Mouse (Mus musculus): ENCODE results near the gene Mms19. TPM values are rescaled to one million over a fixed set of nuclear protein-coding genes. Genes with fewer than 3 reads are reported as not detected.
A peak's percentile ranks its signal among the peaks of the same experiment; 100 is the strongest.
"Not testable (repeated sequence)": the region's sequence is repeated elsewhere in the genome, so short reads cannot be mapped to it uniquely, and the experiment has no call there.

Gene Mms19
- polyA plus RNA-seq, 1 experiment: 9.6 TPM

DNA sequence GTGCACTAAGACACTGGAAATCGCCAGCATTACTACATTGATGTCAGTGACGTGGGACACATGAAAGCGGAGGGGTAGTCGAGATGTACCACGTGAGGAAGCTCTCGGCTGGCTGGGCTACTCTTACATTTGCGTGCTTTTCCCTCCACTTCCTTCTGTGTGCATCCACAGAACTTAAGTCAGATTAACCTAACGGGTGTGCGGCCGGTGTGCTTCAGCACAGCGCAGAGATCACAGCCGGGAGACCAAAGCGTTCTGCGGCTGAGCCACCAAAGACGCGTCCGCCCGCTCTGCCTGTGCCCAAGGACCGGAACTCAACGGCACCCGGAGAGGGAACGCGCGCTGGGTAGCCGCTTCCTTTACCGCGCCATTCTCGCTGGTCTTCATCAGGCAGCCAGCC is 48.3 kb downstream of the Mms19 start:
- Histone ChIP-seq H3K4me1 (ENCODE audit: control insufficient read depth, insufficient read depth, insufficient read length, low read length) (peaks cover 4% of the 10 kb centered on the region; the same call in 1 of the 2 replicates), H3K27ac (replicated peaks; ENCODE audit: low read depth, low read length) (no peak overlapping the region), H3K4me3 (ENCODE audit: insufficient read depth, low read depth, low read length) (peak overlapping the region; percentile 84)

DNA sequence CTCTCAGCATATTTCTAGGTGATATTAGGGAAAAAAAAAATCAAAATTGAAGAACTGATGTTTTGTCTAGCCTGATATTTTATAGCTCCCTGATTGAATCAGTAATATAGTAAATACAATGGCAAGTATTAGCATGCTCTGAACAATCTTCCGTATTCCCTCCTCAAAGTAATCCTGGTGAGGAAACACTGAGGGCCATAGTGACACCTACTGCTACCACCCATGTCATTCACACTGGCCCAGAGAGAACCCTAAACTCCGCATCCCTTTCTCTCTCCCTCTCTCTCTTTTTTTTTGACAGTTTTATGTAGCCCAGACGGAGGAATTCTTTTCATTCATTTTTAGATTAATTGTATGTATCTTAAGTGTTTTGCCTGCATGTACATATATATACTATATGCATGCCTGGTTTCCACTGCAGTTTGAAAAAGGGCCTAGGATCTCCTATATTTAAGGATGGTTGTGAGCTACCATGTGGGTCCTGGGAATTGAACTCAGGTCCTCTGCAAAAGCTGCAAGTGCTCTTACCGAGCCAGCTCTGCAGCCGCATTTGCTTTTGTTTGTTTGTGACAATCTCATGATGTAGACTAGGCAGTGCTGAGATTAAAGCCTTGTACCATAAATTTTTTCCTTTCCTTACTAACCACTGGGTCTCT is 60.4 kb downstream of the Mms19 start:
- Histone ChIP-seq H3K4me3 (ENCODE audit: insufficient read depth, low read depth, low read length) (no peak overlapping the region), H3K4me1 (ENCODE audit: control insufficient read depth, insufficient read depth, insufficient read length, low read length) (no peaks in the 10 kb centered on the region), H3K27ac (replicated peaks; ENCODE audit: low read depth, low read length) (no peak overlapping the region)

DNA sequence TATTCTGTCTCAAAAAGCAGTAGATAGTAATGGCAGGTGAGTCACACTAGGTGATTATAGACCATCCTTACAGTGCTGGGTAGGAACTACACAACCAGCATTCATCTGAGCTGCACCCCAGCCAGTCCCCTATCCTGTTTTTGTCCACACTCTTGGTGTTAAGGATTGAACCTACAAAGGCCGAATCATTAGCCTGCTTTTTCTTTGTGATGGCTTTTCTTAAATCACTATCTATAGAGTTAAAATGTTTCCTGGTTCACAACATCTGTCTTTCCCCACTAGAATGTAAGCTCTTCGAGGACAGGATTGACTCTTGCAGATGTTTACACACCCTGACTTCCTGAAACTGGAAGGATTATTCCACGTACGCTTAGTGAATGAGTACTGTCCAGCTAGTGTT is 61.5 kb downstream of the Mms19 start:
- H3K27ac ChIP-seq (replicated peaks; ENCODE audit: low read depth, low read length): no peak overlapping the region
- H3K4me3 ChIP-seq (ENCODE audit: insufficient read depth, low read depth, low read length): no peak overlapping the region

DNA sequence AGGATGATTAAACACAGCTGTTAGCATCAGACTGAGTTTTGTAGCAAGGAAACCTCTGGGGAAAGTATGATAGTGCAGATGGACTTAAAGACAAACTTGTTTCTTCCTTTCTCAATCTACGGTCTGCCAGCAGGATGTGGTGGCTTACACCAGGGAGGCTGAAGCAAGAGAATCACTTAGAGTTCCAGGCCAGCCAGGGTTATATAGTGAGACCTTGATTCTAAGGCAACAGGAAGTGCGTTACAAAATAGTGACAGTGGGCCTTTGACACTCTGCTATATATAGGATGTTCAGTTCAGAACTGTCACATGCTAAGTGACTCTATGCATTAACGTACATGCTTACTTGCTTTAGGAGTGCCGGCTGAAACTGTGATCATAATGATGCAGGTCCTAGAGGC is 64.1 kb downstream of the Mms19 start:
- peaks cover 4% of the 10 kb centered on the region; the same call in 1 of the 2 replicates for H3K4me1 ChIP-seq (ENCODE audit: control insufficient read depth, insufficient read depth, insufficient read length, low read length)
- H3K4me3 ChIP-seq (ENCODE audit: insufficient read depth, low read depth, low read length): no peak overlapping the region
- H3K27ac ChIP-seq (replicated peaks; ENCODE audit: low read depth, low read length): no peak overlapping the region

More for the DNA sequence above, 61.5 kb downstream of the Mms19 start:
- H3K4me1 ChIP-seq (ENCODE audit: control insufficient read depth, insufficient read depth, insufficient read length, low read length): no peaks in the 10 kb centered on the region

DNA sequence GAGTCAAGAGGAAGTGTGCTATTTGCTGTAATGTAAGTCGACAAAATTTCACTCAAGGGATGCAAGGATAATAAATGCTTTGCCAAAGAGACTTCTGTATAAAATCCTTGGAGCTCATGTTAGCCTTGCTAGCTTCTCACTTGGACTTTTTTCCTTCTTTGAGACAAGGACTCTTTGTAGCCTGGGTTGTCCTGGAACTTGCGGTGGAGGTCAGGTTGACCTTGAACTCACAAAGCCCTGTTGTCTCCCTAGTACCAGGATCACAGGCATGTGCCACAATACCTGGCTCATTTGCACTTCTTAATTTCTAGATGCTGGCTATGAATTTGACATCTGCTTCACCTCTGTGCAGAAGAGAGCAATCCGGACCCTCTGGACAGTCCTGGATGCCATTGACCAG is 65.7 kb downstream of the Mms19 start:
- no peak overlapping the region for H3K27ac ChIP-seq (replicated peaks; ENCODE audit: low read depth, low read length)
- H3K4me1 ChIP-seq (ENCODE audit: control insufficient read depth, insufficient read depth, insufficient read length, low read length): peaks cover 4% of the 10 kb centered on the region; the same call in 1 of the 2 replicates
- H3K4me3 ChIP-seq (ENCODE audit: insufficient read depth, low read depth, low read length): no peak overlapping the region

DNA sequence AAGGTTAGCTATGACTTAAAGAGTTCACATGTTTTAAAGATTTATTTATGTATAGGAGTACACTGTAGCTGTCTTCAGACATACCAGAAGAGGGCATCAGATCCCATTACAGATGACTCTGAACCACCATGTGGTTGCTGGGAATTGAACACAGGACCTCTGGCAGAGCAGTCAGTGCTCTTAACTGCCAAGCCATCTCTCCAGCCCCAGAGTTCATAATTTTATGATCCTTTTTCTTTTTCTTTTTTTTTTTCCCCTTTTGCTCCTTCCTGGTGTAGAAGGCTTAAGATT is 66.4 kb downstream of the Mms19 start:
- H3K4me1 ChIP-seq (ENCODE audit: control insufficient read depth, insufficient read depth, insufficient read length, low read length); H3K27ac ChIP-seq (replicated peaks; ENCODE audit: low read depth, low read length); H3K4me3 ChIP-seq (ENCODE audit: insufficient read depth, low read depth, low read length): not testable (repeated sequence)

DNA sequence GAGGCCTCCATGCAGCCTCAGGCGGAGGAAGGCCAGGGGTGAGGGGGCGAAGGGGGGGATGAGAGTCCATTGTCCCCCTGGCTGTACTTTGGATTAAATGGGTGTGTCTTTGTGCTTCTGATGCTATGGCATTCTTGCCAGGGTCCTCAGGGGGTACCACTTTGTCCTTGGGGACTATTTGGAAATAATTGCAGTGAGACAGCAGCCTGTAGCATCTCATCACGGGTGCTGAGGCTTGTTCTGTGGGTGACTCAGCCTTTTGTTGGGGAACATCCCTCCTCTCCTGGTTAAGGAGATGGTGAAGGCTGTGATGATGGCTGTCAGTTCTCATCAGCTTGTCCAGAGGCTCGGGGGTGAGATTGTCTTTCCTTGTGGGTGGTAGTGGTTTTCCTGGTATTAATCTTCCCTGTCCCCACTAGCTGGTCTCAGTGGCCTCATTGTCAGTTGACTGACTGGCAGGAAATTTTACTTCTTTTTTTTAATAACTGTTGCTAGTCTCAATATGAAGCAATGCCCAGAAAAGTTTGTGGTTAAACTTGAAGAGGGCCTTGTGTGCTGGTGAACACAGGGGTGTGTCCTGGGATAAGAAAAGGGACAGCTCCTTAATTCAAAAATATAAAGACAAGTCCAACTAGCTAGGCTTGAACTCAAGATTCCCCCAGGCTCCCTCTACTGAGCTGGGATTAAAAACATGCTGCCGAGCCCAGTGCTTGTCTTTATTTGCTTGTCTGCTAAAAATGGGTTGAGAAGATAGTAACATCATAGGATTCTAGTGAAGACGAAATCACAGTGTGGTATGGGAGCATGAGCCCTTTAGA is 67.0 kb downstream of the Mms19 start:
- peaks cover 4% of the 10 kb centered on the region; the same call in 1 of the 2 replicates for H3K4me1 ChIP-seq (ENCODE audit: control insufficient read depth, insufficient read depth, insufficient read length, low read length)
- H3K4me3 ChIP-seq (ENCODE audit: insufficient read depth, low read depth, low read length): peak overlapping the region; percentile 97
- H3K27ac ChIP-seq (replicated peaks; ENCODE audit: low read depth, low read length): no peak overlapping the region

DNA sequence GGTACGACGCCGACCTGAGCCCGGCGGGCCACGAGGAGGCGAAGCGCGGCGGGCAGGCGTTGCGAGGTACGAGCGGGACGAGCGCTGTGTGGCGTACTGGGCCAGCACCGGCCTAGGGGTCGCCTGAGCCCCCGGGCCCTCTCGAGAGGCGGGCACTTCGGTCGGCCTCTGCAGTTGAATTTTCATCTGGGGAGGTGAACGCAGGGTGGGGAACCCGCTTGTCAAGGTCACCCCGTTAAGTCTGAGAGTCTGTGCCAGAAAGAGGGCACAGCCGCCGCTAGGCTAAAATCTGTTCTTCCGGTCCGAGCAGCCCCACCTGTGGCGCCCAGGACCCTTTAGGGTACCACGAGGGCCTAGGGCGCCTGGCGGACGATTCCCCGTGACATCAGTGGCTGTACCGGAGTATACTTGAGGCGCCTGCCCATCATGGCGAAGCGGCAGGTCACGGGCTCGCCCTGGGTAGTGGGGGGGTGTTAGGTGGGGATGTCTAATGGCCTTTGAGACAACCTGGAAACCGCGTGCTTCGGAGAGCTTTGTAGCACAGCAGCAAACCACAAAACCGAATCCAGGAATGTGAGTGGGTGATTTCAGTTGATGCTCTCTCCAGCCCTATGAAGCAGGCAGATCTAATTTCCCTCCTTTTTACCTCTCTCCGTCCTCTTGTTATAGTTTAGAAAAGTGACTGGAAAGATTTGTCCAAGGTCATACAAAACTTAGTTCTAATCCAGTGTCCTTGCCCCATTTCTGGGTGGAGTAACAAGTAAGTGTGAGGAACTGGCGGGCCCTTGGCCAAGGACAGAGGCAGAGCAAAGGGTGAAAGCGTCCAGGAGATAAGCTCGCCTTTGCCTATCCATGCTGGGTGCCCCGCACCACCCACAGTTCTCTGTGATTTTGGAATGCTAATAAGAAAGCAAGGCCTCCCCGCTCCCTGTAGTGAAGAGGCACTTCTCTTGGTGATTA is 68.6 kb downstream of the Mms19 start:
- peak overlapping the region; percentile 97 for H3K4me3 ChIP-seq (ENCODE audit: insufficient read depth, low read depth, low read length)
- H3K27ac ChIP-seq (replicated peaks; ENCODE audit: low read depth, low read length): peak overlapping the region; percentile 94
- peaks cover 4% of the 10 kb centered on the region; the same call in 1 of the 2 replicates for H3K4me1 ChIP-seq (ENCODE audit: control insufficient read depth, insufficient read depth, insufficient read length, low read length)

DNA sequence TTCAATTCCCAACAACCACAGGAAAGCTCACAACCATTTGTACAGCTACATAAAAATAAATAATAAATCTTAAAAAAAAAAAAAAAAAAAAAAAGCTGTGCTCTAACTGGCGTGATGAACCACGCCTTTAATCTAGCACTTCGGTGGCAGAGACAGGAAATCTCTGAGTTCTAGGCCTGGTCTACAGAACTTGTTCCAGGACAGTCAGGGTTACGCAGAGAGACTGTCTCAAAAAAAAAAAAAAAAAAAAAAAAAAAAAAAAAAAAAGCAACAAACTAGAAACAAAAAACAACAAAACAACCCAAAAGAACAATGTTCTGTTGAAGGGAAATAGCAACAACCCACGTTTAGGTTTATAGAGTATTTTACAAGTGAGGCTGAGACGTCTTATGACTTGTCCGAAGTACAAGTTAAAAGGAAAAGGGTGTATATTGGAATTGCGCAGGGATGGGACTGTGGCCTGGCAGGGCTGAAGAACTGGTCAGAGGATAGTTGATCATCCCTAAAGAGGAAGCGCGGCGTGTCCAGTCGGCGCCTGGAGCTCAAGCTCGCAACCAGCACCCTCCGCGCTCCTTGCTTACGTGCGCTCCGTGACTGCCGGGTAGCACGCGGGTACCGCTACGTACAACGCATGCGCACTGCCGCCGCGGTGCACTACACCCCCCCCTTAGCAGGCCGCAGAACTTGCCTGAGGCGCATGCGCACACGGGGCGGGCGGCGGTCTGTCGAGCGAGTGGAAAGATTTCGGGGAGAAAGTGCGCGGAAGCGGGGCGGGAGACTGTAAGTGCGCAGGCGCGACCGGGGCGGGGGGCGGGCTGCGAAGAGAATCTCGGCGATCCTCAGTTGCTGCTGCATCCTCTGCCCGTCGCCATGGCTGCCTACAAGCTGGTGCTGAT is 69.5 kb downstream of the Mms19 start, which contains the start of gene Pgam1:
Gene Pgam1, plus strand, starts transcription at position 746 of the 896 bp plus-strand sequence.
- peaks cover 4% of the 10 kb centered on the region; the same call in 1 of the 2 replicates for H3K4me1 ChIP-seq (ENCODE audit: control insufficient read depth, insufficient read depth, insufficient read length, low read length)
- peak within 1 kb of the TSS; percentile 94 for H3K27ac ChIP-seq (replicated peaks; ENCODE audit: low read depth, low read length)
- H3K4me3 ChIP-seq (ENCODE audit: insufficient read depth, low read depth, low read length): peak within 1 kb of the TSS; percentile 97

DNA sequence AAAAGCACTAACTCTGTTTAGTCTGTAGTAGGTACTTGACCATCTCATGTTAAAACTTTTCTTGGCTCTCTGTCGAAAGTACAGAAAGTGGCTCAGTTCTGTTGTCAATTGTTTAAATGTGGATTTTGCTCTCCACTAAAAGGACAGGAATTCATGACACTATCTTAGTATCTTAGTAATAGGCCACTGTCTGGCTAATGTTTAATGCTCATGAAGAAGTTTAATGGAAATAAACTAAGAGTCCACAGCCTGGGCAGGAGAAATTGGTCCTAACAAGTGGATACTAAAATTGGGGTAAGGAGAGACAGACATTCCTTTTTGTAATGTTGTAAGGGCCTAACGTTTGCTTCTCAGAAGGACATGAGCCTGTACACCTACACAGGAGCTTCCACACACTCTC is 70.6 kb downstream of the Mms19 start:
- Histone ChIP-seq H3K27ac (replicated peaks; ENCODE audit: low read depth, low read length) (no peak overlapping the region), H3K4me1 (ENCODE audit: control insufficient read depth, insufficient read depth, insufficient read length, low read length) (peaks cover 4% of the 10 kb centered on the region; the same call in 1 of the 2 replicates), H3K4me3 (ENCODE audit: insufficient read depth, low read depth, low read length) (no peak overlapping the region)

DNA sequence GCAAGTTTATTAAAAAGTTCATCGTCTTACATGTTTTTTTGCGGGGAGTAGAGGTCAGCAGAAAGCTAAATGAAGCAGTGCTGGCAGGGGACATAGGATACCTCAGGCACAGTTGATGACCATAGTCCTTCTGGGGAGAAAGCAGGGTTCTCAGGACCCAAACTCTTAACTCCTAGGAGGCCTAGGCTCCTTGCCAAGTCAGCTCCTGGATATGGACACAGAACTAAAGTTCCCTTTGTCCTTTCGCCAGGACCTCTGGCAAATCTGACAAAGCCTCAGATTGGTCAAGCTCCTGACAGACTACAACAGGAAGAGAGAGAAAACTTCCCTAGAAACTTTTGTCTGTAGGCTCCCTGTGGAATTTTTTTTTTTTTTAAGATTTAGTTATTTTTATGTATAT is 72.2 kb downstream of the Mms19 start:
- Histone ChIP-seq H3K27ac (replicated peaks; ENCODE audit: low read depth, low read length) (no peak overlapping the region), H3K4me3 (ENCODE audit: insufficient read depth, low read depth, low read length) (no peak overlapping the region), H3K4me1 (ENCODE audit: control insufficient read depth, insufficient read depth, insufficient read length, low read length) (peaks cover 2% of the 10 kb centered on the region; the same call in 1 of the 2 replicates)

DNA sequence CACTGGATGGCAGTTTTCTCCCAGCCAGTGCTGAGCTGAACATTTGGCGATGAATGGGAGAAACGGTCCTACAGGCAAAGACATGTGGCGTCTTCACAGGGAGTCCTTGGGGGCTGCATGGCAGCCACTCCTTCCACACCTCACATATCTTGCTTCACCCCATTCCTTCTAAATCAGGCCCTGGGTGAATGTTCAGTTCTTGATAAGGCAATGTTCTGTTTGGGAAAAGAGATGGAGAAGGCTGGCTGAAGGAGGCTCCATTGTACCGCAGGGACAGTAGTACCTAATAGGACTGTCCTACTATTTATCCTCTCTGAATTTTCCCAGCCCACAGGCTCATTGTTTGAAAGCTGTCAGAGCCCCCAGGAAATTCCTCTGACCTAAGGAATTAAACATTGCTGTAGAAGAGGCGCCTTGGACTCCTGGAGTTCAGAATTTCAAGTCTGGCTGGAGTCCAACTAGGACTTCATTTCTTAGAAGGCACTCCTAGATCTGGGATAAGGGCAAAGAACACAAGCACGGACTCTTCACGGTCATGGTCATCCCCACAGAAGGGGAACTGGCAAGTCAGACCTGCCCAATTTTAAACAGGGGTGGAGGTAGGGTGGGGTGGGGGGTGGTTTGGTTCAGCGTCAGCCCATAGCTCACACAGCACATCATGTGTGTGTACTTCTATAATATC is 73.7 kb downstream of the Mms19 start:
- Histone ChIP-seq H3K27ac (replicated peaks; ENCODE audit: low read depth, low read length) (no peak overlapping the region), H3K4me1 (ENCODE audit: control insufficient read depth, insufficient read depth, insufficient read length, low read length) (no peaks in the 10 kb centered on the region), H3K4me3 (ENCODE audit: insufficient read depth, low read depth, low read length) (no peak overlapping the region)

DNA sequence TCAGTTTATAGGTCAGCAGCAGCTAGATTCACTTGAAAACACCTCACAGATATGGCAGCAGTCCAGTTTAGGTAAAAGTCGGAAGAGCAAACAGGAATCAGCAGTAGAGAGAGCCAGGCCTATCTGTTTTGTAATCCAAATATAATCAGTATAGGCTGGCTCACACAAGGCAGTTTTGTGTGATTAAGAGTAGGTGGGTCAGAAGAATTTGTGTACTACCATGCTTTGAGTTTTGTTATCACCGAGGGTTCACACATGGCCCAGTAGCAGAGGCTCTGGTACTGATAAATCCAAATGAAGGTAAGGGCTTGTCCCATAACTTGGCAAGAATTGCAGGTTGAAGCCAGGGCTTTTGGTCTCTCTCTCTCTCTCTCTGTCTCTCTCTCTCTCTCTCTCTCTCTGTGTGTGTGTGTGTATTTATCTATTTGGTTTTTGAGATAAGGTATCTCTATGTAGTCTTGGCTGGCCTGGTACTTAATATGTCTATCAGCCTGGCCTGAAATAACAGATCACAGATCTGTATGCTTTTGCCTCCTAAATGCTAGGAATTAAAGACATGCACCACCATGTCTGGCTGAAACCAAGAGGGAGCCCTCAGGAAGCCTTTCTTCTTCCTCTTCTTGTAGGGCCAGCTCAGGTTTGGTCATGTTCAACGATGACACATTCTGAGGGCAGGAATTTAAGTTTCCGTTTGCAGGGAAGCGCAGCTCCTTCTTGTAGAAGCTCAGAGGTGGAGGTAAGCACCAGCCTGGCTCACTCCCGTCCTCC is 74.5 kb downstream of the Mms19 start:
- no peak overlapping the region for H3K4me3 ChIP-seq (ENCODE audit: insufficient read depth, low read depth, low read length)
- H3K27ac ChIP-seq (replicated peaks; ENCODE audit: low read depth, low read length): no peak overlapping the region
- H3K4me1 ChIP-seq (ENCODE audit: control insufficient read depth, insufficient read depth, insufficient read length, low read length): no peaks in the 10 kb centered on the region
